Mouse (Mus musculus): ENCODE measurements at regions not wholly inside any gene's neighbourhood (a gene's known extent, or its start where the extent isn't known, plus 50 kb on each side); places are given as distances from the start of the nearest gene placed in this dataset.

DNA sequence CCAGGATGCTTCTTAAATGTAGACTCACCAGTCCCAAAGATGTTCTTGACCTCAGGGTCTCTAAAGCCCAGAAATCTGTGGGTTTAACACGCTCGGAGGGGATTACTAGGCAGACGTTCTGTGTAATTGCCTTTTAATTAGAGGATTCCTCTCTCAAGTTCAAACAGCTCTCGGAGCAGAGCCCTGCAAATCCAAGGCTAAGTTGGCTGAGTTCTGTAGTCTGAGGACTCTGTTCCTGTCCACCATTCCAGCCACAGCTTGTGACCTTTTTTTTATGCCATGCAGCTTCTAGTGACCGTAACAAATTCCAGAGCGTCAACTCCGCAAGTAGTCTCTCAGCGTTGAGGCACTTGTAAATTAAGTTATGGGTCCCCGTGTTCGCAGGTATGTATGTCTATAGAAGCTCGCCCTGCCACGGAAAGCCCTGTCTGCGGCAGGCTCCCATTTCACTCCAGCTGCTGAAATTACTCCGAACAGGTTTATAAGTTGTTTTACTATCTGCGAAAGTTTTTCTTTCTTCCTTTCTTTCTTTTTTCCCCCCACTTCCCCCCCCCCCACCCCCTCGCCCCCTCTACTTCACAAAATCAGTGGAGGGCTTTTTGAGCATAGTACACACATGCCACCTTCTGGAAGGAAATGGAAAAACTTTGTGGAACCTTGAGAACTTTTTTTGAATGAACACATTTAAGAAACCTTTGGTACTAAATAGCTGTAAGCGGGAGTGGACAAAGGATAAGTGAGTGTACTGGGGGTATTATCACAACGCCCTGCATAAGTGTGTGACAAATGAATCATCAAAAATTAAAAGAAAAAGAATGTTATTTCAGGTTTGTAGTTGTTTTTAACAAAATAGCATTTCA is 82.9 kb upstream of the Ranbp3l start:
- TF ChIP-seq CTCF (IDR thresholded peaks at IDR 0.05; ENCODE audit: borderline replicate concordance, extremely low read depth, insufficient read depth, insufficient read length), result no peak
- TF ChIP-seq POLR2A (IDR thresholded peaks at IDR 0.05; ENCODE audit: borderline replicate concordance, extremely low read depth, insufficient read depth, insufficient read length, poor library complexity, severe bottlenecking), result no peak
